In the genomic region with DNA sequence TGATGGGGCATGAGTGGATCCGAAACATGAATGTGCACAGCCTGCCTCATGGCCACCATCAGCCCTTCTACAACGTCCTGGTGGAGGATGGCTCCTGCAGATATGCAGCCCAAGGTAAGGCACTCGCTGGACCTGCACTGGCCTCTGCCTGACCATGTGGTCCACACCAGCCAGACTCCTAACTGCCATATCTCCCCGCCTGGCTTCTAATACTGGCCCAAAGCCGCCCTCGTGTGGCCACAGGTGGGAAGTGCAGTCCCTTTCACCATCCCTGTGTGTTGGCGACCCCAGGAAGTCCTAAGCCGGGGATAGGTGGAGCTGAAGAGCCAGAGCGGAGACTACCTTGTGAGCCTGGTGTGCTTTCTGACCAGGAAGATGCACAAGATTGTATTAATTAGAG, we compare ENCODE assay signal across 9 mouse cellular contexts. TPM values are rescaled to one million over a fixed set of nuclear protein-coding genes. Genes with fewer than 3 reads are reported as not detected.
DNase-seq lines count a peak whose midpoint lies in the region; TF ChIP-seq lines count a peak whose summit lies in the region.
"Had no signal": no experiment of that assay in that cellular context is flagged by ENCODE, and none has a peak within 500 bp of the region (broad histone marks: within the 10 kb centered on the region; RNA-seq: fewer than 3 reads in every experiment).

No protein-coding gene starts in this region.

- TF ChIP-seq CTCF in lung, adult 2 months (IDR thresholded peaks at IDR 0.05; ENCODE audit: insufficient read depth, low read length): peak; percentile 82

- H3K4me3 ChIP-seq in lung, adult 2 months (replicated peaks; ENCODE audit: extremely low read depth, low read depth, low read length): no peak overlapping the region
- H3K4me3 ChIP-seq: stomach, embryonic 15.5 days had no signal

- 34% methylated on average over 9 of the region's 9 CpGs for WGBS in lung, adult 2 months

- H3K4me1 ChIP-seq in lung, adult 2 months (ENCODE audit: control insufficient read depth, insufficient read depth, low read length): no peaks in the 10 kb centered on the region

- TF ChIP-seq POLR2A in lung, adult 2 months (IDR thresholded peaks at IDR 0.05; ENCODE audit: borderline replicate concordance, extremely low read depth, low read depth, low read length): no peak

- peak; percentile 44 to 65 for DNase-seq in CD8-positive naive resting alpha-beta T cell, adult 2 months (ENCODE audit: low read depth in 2 of 2, low spot score in 2 of 2)
- peak; percentile 69 to 76 for DNase-seq in adrenal gland, adult 18-20 months (ENCODE audit: low spot score in 2 of 2)
- peak; percentile 81 for DNase-seq in embryo, embryonic 11 days
- peak; percentile 61 for DNase-seq in heart, adult 8-10 months (ENCODE audit: low spot score)
- DNase-seq in kidney, postnatal 14 days: peak; percentile 75
- DNase-seq in lung, adult 2 months: peak; percentile 60
- DNase-seq in retina, adult 2 months (ENCODE audit: low read depth, low spot score): peak; percentile 25
- DNase-seq in urinary bladder, postnatal 36 days (ENCODE audit: low spot score in 2 of 2): peak; percentile 22 to 50

RNA-seq across cellular contexts. Expression of a gene that starts 25.5 kb away (rescaled TPM):
- 100 to 1,000 TPM; 149 to 166 TPM for total RNA-seq in adrenal gland, adult 18-20 months (2021)
- total RNA-seq in heart, adult 8-10 months (2022): 100 to 1,000 TPM; 204 to 264 (median 228) TPM
- 5.0 and 6.1 TPM in 2 replicates for polyA plus RNA-seq in lung, adult 2 months (2012; rRNA removed)

RNA-seq across cellular contexts. Expression of a gene that starts 25.5 kb away (rescaled TPM):
- total RNA-seq in adrenal gland, adult 18-20 months (2021): 10 to 100 TPM; 59.9 to 62.9 TPM
- total RNA-seq in heart, adult 8-10 months (2022): 10 to 100 TPM; 29.2 to 43.0 (median 35.2) TPM
- polyA plus RNA-seq in lung, adult 2 months (2012; rRNA removed): 31.9 and 33.9 TPM in 2 replicates

Comparison
In these comparisons a context has a peak if more than half of its experiments do, and no peak if none do; other contexts are left out.
1. DNase-seq: peak in every context shown above with its lines; median percentile 81 in embryo, embryonic 11 days; 75 in kidney, postnatal 14 days; 72 in adrenal gland, adult 18-20 months; 61 in heart, adult 8-10 months; 60 in lung, adult 2 months; 54 in CD8-positive naive resting alpha-beta T cell, adult 2 months; 36 in urinary bladder, postnatal 36 days; 25 in retina, adult 2 months.